Mouse (Mus musculus) 3134 (cell line): ENCODE data around the gene Vstm4.

ENCODE experiments used
- DNase-seq: peaks from one replicate; pipeline ENCODE4 v3.0.0-alpha.2; 2011; ENCODE audit warnings: low spot score; ENCODE audit not compliant: insufficient read length; ENCODE audit errors: extremely low read depth

Gene Vstm4

DNA sequence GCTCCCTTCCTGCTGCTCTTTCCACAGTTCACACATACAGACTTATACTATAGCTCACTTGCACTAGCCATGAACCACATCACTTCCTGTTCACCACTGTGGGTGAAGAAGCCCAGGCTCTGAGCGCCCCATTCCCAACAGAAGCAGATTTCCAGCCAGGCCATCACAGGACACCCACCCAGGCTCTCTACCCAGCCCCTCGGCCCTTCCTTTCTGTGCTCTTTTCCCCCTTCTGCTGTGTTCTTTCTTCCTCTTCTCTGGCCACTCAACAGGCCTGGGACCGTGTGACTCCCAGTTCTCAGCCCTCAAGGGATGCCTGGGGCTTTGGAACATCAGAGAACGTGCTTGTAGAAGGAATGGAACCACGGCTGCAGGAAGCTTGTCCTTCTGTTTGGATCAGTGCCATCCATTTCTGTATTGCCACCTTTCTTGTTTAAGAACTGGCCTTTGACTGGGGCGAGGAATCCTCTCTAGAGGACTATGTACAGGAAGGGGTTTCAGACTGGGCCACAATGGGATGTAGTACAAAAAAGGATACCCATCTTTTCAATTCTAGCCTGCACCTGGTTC, 2.5 kb downstream of the Vstm4 start:
- DNase-seq, result no peak

DNA sequence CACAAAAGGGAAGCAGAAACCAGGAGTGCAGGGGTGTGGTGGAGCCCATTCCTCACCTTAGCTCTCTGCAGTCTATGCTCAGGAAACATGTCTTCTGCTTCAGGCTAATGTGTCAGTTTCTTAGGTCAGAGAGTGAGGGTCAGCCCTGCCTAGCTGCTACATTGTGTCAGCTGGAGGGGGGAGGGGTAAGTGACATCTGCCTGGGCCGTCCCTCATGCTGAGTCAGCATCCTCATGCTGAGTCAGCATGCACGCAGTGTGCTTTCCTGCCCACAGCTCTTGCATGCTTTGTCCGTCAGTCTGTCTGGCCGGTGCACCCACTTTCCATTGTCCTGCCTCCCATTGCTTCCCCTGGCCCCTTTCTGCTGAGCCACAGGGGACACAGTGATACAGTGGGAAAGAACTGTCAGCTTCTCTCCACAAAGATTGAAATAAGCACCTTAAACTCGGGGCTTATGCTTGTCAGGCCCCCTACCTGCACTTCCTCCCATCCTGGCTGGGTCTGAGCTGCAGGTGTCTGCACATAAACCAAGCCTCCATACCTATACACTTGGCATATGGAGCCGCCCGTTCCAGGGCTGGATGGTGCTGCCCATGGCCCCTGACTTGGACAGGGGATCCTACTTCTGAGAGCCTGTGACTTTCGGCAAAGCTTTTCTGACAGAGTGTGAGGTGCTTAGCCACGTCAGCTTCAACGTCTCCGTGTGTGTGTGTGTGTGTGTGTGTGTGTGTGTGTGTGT, 3.4 kb downstream of the Vstm4 start:
- no peak for DNase-seq

DNA sequence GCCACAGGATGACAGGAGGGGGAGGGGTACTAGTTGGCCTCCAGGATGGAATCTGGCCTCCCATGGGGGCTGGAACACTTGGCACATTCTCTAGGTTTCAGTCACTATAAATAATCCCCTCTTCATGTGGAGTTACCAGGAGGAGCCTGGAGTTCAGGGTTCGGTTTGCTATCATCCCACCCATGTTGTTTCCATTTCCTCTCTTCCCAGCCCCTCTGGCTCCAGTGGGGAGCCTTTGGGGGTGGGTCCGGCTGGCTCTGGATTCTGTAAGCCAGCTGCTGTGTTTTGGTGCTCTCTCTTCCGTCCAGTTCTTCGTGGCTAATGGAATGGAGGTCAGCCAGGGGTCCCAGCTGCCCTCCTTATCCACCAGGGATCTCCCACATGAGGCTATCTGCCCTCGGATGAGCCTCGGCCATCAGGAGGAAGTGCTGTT, 4.6 kb downstream of the Vstm4 start:
- no peak for DNase-seq

DNA sequence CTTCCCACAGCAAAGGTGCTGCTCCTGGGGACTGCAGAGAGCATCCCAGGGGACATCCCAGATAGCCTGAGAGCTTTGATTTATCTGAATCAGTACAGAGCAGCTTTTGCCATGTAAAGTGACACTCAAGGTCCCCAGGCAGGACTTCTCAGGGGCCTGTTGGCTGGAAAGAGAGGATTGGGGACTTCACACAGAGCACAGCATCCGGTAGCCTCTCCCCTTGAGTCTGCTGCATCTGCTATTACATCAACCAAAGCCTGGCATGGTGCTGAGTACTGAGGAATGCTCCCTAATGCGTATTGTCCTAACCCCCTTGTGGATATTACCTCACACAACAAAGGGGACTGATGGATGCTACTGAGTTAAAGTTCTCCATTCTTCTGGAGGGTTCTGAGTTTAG, 5.1 kb downstream of the Vstm4 start:
- DNase-seq, result no peak

DNA sequence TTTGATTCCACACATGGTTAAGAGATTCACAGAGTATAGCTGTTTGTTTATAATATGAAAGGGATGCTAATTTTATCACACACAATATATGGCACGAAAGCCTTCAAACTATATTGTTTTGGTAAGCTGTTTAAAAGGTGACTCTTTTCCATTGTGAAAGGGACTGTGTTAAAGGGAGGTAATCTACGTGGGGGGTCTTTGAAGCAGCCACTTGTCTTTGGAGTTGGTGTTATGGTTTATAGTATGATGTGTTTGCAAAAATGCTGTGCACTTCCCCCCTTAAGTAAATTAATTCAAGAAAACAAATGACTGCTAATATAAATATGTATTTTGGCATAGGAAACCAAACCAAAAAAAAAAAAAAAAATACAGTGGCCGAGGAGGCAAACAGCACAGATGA, 8.8 kb downstream of the Vstm4 start:
- DNase-seq, result no peak

DNA sequence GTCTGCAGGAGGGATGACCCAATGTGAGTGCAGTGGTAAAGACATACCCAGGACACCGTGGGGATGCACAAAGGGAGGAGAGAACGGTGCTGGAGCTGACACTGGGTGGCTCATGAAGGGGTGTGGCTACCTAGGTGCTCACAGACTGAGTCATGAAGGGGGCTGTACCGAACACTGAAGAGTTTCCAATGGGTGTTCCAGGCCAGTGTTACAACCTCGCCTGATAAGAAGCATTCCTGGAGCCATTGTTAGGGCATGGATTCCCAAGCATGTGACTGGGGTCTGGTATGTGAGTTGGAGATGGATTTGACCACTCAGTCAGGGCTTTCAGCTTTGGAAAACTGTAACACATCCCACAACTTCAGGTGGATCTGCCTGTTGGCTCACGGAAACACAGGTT, 15.4 kb downstream of the Vstm4 start:
- no peak for DNase-seq

DNA sequence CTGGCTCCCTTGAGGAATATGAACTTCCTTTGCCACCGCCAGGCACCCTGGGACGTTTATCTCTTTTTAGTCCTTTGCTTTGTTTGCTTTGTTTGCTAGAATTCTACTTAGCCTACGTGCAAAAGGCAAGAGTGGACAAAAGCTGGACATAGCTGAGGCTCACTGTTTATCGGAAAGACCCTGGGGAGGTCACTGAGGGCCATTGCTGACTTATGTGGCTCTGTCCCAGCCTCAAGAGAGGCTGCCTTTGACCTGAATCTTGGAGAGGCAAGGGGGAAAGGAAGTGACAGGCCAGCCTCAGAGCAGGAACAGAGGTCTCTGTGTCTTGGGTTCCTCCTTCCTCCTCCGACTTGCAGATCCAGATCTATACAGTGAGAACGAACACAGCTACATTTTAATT, 21.0 kb downstream of the Vstm4 start:
- no peak for DNase-seq

DNA sequence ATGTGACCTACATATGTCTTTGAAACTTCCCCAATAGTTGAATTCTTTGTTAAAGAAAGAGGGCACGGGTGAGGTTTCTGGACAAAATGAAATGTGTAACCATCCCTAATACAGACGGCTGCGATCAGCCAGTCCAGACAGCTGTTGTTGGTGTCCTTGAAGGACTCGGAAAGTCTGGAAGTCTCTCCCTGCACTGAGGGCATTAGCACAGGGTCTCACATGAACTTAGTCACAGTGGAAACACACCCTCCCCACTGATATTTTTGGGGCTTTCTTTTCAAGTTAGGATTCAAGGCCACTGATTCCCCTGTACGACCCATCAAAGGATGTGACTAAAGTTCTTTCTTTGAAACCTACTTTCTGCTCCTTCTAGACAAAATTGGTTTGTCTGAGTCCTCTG, 23.8 kb downstream of the Vstm4 start:
- DNase-seq, result no peak

DNA sequence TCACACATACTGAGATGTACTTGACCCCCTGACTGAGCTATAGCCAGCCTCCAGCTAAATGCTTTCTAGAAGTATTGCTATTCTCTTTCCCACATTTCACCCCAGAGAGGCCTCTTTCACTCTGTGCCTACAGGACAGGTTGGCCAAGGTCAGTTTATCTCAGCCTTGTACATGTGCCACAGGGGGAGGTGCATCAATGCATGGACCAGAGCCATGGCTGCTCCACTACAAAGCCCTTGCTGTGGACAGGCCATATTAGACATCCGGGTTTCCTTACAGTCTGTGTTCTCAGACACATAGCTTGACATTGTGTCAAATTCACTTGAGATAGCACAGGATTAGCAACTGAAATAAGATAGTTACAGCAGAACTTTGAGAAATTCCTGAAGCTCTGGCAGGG, 25.1 kb downstream of the Vstm4 start:
- DNase-seq, result no peak

DNA sequence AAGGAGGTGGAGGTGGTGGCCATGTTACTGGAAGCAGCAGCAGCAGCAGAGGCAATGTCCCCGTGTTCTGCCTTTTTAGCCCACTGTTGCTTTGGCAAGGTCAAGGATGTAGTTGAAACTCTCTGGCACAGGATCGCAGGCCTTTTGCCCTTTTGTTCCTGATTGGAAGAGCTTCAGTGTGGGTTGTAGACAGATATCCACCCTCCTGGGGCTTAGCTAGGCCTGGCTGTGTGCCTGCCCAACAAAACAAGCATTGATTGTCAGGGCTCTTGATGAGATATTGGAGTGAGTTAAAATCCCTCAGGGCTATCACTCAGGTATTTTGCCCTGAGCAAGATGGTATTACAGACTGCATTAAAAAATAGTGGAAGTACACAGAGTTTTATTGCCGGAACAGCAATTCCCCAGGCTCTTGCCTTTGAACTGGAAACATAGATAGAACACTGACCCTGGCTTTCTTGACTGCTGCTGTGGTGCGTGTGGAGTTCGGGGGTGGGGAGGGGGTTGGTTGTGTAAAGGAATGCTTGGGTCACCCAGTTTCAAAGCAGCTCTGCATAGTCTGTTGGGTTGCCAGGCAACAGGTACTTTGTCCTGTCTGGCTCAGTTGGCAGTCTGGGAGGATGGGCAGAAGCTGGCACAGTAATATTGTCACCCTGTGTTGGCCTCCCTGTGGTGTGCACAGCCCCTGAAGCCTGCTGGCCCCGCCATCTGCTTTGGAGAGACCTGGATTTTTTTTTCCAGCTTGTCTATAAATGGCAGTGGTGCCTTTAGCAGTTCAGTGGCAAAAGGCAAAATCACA, 32.5 kb downstream of the Vstm4 start:
- DNase-seq, result no peak

DNA sequence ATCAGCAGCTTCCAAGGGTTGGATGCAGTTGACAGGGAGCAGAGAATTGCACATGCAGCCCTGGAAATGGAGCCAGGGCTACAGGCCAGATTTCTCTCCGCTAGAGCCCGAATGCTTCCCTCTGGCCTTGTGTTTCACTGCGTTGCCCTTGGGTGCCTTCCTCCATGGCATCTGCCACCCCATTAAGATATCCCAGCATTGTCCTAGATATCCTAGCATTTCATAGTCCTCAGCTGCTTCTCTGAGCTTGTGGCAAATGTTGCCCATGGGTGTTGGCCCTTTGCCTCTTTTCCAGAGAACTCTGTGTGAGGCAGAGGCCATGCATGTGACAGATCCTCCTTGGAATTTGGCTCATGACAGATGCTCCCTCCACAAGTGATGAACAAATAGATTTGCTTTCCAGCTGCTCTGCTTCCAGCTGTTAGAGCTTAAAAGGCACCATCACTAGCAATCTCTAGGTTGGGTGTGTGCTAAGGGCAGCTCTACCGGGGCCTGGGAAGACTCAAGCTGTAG, 37.8 kb downstream of the Vstm4 start:
- no peak for DNase-seq

DNA sequence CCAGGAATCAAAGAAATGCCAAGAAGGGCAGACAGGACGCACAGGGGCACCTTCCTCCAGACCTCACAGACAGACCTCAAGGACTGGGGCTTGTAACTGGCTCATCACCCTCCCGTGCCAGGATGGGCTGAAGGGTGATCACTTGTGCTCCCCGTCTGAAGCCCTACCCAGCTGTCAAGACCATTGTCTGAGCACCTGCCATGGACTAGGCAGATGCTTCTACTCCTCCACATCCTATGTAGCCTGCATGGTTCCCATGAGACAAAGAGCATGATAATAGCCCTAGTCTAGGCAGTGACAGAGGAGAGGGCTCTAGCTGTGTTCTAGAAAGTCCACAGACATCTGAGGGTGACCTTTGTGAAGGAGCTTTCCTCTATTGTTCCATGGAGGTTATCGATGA, 38.3 kb downstream of the Vstm4 start:
- no peak for DNase-seq

DNA sequence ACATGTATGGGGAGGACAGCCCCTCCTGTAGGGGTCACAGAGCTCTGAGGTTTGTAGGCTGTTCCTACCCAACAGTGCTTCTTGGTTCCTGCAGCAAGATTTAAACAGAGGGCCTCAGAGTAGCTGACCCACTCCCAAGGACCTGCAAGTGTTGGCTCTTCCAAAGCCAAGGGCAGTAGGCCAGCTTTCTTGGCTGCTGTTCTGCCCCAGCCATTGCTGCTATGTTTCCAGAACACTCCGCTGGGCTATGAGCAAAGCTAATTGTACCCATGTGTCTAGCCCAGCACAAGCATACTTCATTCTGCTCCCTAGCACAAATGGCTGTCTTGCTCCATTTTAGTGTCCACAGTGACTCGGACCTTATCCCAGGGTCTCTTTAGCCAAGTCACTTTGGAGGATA, 40.3 kb downstream of the Vstm4 start:
- no peak for DNase-seq

DNA sequence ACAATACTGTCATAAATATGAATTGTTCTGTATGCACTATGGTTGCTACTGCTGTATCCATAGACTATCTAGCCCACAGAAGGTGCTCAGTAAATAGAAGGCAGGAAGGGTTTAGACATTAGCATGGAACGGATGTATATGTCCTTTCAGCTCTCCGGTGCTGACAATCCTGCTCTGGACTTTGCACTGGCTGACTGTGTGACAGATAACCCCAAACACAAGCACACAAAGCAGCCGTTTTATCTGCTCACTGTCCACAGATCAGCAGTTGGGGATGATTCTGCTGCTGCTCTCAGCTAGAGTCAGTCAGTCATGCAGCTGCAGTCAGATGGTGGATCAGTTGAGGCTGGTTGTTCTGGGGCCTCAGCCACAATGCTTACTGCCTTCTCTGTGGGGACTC, 46.6 kb downstream of the Vstm4 start:
- no peak for DNase-seq

DNA sequence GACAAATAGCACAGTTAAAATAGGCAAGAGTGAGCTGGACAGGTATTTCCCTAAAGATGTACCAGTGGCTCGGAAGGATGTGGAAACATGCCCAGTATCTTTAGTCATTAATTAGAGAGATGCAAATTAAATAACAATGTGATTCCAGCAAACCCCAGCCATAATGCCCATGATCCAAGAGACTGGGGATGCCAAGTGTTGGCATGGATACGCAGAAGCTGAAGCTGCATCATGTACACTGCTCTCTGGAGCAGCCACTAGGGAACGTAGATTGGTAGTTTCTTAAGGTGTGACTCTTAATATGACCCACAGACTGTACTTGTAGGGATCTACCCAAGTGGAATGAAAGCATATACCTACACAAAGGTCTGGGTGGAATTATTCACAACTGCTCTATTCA, 50.0 kb downstream of the Vstm4 start:
- DNase-seq, result no peak

DNA sequence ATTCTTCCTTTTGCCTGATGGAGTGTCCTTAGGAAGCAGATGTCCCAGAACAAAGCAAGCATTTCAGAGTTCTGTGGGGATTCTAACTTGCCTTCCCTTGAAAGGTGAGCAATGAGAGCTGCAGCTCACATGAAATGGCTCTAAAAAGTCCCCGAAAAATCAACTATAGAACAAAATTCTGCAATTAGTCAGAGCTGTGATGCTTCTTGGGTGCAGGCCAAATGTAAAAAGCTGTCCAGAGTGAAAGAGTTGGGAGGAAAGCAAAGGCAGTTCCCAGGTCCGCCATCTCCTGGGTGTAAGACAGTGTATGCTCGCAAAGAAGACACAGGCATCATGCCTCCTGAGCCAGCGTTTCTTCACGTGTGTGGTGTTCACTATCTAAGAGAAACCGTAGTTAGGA, 52.6 kb downstream of the Vstm4 start:
- no peak for DNase-seq

DNA sequence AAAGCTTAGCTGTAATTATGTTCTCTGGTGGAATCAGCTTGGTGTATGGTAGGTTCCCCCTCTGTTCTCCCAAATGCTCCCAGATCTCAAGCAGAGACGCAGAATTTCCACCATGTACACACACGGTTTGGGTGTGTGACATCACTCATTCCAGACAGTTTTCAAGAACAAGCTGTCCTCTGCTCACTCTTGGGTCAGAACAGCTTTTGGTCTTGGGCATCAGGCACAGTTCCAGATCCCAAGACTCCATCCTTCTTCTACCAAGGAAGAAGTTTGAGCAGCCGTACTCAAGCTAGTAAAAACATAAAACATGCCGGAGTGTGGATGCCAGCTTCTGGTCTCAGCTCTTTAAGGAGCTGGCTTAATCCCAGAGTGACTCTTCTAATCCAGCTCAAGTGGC, 54.6 kb downstream of the Vstm4 start:
- no peak for DNase-seq

DNA sequence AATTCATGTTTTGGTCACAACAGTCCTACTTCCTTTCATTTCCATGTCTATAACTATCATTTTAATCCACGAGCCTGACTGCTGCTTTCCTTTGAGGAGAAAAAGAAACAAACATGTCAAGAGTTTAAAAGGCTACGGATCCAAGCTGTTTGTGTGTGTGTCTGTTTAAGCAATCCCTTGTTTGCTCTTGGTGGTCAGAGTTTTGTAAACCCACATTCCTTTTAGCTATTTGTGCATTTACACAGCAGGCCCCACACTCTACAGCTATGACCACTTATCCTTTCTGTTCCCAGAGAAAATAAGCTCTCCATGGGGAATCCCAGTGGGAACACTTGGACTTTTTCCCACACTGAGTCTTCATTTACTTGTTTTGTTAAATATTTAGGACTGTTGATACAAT, 58.8 kb downstream of the Vstm4 start:
- no peak for DNase-seq

DNA sequence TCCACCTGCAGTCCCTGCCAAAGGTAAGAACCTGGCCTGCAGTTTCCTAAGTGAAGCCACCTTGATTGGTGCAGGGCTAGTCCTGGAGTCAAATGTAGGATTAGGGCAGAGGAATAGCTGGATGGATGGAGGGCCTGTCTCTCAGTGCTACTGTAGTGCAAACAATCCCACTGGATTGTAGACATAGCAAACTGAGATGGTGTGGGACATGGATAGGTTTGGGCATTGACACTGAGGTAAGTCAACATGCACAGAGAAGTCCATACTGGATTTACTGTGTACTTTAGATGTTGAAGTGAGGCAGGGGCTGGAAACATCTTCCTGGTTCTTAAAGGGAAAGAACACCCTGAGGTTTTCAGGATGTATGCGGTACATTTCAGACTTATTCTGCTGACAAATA, 61.4 kb downstream of the Vstm4 start:
- DNase-seq, result no peak

DNA sequence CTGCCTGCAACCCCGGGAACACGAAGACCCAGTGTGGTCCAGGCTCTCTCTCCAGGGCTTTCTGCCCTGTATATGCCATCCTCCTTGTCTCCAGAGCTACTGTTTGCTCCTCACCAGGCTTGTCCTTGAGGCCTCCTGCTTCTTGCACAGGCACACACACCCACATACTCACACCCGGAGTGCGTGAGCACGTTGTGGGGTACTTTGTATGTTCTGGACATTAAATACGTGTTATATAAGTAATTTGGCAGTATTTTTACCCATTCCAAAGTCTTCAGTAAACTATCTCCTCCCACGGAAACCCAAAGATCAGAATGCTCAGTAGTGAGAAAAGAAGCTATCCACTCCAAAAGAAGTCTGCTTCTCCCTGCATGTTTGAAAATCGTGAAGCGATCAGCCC, 67.3 kb downstream of the Vstm4 start:
- no peak for DNase-seq

DNA sequence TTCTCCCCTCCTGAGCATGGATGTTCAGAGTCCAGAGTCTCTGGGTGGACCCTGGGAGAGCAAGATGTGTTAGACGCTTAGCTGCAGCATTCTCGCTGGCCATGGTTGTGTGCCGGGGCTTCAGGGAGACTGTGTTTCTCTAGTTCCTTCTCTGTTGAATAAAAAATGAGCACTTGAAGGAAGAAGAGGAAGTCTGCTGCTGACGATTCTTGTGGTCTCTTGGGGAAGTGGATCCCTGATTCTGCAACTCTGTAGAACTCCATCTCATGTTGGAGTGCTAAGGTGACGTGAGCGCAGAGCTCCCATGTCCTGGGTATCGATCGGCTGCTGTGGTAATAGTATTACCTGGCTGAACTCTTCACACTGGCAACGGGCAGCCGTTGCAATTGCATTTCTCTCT, 75.2 kb downstream of the Vstm4 start:
- no peak for DNase-seq

DNA sequence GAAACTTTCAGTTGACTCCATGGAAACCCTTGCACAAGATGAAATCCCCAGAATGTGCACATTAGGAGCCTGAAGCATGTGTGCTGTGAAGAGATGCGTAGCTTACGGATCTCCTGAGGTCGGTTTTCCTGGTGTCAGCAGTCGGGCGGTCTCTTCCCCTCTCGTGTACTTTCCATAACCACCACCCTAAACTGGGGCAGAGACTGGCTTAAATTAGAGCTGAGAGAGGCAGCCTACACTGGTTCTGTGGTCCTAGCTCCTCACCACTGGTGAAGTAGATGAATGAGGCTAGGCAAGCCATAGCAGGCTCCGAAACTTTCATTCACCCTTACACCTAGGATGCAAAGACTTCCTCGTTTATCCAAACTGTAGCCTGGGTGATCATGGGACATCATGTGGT, 75.7 kb downstream of the Vstm4 start:
- DNase-seq, result no peak
